Mouse (Mus musculus): ENCODE results near the gene Tbc1d16. TPM values are rescaled to one million over a fixed set of nuclear protein-coding genes. Genes with fewer than 3 reads are reported as not detected.

Gene Tbc1d16
- total RNA-seq, 2 experiments from 2014 or later: 57.7 to 67.8 TPM

DNA sequence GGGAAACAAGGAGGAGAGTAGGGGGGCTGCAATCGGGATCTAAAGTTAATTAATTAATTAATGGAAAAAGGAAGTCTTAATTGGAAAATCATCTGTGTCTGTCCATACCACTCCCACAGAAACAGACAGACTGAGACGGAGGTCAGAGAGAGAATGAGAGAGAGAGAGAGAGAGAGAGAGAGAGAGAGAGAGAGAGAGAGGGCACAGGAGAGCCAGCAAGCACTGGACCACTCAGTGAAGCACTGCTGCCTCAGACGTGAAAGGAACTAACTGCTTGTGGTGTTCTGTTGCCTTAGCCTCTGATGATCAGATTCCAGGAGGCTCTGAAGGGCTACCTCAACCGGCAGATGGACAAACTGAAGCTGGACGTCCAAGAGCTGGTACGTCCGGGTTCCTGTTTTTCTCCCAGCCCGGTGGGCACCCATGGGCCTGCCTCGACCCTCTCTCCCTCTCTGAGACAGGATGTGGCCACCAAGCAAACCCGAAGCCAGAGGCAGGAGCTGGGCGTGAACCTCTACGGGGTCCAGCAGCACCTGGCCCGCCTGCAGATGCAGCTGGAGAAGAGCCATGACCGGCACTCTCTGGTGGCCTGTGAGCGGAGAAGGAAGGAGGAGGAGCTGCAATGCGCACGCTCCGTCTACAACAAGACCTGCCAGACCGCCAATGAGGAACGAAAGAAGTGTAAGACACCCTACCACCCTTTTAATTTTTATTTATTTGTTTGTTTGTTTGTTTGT is 9.4 kb upstream of the Tbc1d16 start:
- intact Hi-C loops (cut with DNase I): no loop called here
- DNase-seq: peak; percentile 40 to 42

DNA sequence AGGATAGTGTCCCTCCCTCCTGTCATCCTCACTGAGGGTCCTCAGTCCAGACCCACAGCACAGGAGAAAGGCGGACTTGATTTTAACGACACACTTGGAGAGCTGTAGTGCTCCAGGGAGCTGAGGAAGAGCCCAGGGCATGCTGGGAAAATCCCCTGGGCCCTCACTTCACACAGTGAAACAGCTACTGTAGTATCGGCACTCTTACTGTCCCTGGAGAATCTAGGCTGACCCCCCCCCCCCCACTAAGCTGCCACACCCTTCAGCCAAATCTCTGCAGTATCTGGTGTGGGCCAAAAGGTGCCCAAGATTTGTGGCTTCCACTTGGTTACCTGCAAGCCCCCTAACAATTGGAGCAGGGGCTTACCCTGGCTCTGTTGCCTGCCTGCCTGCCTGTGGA is 8.7 kb upstream of the Tbc1d16 start:
- intact Hi-C loops (cut with DNase I): no loop called here
- no peak for DNase-seq

DNA sequence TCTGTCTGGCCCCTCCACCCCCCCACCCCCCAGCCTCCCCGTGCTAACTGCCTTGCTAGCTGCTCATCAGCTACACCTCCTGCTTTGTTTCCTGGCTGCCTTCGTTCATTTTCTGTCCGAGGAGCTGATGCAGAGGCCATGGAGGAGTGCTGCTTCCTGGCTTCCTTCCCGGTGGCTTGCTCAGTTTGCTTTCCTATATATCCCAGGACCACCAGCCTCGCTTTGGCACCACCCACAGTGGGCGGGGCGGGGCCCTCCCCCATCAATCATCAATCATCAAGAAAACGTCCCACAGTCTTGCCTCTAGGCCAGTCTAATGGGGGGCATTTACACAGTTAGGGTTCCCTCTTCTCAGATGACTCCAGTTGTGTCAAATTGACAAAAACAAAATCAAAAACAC is 8.1 kb upstream of the Tbc1d16 start:
- DNase-seq: no peak
- intact Hi-C loops (cut with DNase I): no loop called here

DNA sequence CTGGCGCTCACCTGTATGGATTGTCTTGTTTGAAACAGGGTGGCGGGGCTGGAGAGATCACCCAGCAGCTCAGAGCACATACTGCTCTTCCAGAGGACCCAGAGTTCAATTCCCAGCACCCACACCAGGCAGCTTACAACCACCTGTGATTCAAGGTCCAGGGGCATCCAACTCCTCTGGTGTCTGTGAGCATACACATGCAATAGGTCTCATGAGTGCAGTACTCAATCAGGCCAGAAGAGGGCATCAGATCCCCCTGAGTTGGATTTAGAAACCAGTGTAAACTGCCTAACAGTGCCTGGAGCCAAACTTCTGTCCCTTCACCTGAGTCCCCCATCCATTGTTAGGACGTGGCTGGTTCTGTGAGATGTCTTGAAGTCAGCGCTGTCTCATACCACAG is 7.3 kb upstream of the Tbc1d16 start:
- DNase-seq: peak; percentile 41 to 67
- intact Hi-C loops (cut with DNase I): no loop called here

DNA sequence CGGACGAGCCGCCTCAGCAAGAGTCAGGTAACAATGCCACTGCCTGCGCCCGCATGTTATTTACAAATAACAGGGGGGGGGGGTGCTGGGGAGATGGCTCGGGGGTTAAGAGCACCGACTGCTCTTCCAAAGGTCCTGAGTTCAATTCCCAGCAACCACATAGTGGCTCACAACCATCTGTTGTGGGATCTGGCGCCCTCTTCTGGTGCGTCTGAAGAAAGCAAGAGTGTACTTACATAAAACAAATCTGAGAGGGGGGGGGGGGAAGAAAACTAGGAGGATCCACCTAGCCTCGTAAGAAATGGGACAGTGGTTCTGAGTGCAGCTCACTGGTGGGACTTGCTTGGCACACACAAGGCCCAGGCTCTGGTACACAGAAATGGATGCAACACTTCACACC is 6.5 kb upstream of the Tbc1d16 start:
- intact Hi-C loops (cut with DNase I): no loop called here

DNA sequence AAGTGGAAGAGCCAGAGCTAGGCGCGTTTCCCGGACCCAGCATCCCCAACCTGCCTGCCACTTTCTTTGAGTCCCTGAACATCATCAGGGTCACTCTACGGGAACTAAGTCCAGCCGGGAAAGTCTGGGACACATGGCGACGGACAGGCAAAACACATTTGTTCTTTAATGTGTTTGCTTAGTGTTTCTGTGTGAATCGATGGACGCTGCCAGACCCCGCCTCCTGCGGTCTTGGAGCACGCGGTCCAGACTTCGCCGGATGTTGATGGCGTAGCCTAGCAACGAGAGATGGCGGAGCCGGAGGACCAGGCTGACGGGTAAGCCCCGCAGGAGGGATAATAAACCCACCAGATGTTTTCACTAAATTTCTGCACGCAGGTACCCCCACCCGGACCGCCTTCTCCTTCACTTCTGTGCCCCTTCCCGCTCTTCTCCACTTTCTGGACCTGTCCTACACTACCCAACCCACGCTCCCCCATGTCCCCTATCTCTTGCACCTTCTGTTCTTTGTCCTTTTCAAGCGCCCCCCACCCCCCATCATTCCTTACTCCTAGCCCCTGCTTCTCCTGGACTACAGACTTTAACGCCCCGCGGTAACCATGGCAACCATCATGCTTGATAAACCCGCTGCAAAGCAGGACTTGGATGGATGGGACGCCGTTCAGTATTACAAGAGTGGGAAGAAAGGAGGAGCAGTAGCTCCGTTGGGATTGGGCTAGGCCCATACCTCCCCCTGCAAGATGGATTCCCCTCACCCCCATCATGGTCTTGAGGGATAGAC is 737 bp upstream of the Tbc1d16 start:
- intact Hi-C loops (cut with DNase I): loop anchor here (2.0 kb wide), 1 partner anchor 22 kb away; no protein-coding TSS in a partner anchor
- peak; percentile 75 to 76 for DNase-seq

More for the DNA sequence above, 6.5 kb upstream of the Tbc1d16 start:
- no peak for DNase-seq

DNA sequence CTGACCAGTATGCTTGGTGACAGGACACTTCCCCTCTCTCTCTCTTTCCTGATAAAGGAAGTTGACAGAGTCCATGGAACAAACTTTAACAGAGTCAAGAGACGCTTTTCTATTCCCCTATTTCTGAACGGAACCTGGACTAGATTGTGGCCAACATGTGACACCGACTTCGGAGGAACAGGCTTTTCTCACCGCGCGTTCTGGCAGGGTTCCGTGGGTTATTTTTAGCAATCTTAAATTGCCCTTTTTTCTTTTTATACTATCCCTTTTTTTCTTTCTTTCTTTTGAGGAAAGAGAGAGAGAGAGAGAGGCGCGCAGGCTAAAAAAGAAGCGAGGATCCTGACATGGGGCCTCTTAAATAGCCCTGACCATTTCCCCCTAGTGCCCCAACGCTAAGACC is 708 bp downstream of the Tbc1d16 start:
- intact Hi-C loops (cut with DNase I): no loop called here
- peak in 1 of 2 experiments; percentile 42 for DNase-seq

DNA sequence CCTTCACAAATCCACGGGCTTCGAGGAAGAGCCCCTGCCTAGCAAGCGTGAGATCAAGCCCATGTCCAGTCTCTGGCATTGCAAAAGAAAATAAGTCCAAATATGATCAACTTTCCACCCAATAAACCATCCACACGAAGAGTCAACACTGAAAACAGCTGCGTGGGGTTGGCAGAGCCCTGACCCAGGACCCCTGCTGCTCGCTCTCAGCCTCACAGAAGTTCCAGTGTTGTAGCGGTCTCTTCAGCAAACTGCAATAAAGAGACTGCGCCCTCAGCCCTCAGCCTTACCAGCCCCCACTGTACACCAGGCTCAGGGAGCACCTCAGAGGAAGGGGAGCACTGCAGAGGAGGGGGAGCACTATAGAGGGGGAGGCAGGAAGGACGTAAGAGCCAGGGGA is 2.7 kb downstream of the Tbc1d16 start:
- intact Hi-C loops (cut with DNase I): no loop called here
- DNase-seq: no peak

DNA sequence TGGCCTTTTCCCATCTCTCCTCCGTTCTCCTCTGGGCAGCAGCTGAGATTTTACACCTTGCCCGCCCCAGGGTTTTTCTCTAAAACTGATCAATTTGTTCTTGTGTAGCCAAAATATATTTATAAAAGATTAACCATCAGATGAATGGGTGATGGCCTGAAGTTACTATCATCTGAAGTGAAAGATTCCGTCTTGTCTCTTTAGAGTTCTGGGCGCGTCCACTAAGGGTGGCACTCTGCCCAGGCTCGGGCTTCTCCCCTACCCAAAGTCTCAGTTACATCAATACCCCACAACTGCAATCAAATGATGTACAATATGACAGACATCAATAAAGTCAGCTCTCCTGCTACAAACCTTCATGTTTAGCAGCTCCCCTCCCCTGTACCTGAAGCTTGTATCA is 3.4 kb downstream of the Tbc1d16 start:
- DNase-seq: no peak
- intact Hi-C loops (cut with DNase I): no loop called here

DNA sequence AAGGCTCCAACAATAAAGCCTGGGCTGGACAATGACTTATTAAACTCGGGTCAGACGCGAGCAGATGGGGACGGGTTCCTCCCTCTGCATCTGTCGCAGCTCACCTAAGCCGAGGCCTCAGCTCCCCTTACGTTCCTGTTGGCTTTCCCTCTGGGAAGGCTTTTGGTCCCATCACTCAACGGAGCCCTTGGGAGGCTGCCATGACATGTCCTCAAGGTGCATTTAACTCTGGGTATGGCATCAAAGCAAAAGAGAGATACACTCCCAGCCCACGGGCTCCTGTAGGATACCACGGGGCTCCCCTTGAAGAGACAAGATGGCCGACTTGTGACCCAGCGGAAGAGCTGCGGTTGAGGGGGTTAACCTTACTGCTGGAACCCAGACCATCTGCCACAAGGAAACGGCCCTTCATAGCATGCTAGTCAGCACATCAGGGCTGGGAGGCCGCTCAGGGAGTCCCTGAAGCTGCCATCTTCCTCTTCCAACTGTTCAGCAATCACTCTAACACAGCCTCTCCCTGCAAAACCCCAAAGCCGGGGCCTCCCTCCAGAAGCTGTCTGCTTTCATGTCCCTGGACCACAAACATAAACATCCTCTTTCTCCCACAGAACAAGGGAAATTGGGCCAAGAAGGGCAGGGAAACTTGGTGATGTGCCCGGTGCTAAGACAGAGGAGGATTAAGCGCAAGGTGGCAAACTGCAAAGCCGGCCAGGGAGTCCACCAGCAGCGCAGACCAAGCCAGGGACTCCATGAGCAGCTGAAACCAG is 5.0 kb downstream of the Tbc1d16 start:
- intact Hi-C loops (cut with DNase I): no loop called here

DNA sequence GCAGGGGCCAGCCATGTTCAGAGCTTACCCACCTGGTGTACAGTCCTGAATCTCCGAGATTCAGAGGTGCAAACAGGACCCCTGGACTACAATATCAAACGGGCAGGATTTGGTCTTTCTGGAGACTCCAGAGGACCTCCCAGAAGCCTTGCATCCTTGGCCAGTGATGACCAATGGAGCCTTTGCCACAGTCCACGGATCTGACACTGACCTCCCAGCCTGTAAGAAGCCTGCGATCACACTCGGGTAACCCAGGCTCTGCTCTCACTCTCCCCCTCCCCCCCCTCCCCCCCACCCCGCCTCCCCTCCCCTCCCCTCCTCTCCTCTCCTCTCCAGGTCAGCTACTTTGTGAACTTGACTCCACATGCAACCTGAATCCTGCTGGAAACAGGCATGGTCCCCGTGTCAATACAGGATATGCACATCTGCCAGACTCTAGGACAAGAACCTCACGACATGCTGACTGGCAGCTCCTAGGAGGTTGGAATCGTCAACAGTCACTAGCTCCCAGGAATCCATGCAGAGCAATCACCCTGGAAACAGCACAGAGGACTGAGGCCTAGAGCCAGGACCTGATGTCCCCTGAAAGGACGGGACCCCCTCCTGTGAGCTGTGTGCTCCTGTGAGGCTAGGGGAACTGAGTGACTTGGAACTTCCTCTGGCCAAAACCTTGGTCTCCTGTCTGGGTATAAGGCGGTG is 6.3 kb downstream of the Tbc1d16 start:
- intact Hi-C loops (cut with DNase I): no loop called here
- no peak for DNase-seq

More for the DNA sequence above, 5.0 kb downstream of the Tbc1d16 start:
- DNase-seq: no peak

DNA sequence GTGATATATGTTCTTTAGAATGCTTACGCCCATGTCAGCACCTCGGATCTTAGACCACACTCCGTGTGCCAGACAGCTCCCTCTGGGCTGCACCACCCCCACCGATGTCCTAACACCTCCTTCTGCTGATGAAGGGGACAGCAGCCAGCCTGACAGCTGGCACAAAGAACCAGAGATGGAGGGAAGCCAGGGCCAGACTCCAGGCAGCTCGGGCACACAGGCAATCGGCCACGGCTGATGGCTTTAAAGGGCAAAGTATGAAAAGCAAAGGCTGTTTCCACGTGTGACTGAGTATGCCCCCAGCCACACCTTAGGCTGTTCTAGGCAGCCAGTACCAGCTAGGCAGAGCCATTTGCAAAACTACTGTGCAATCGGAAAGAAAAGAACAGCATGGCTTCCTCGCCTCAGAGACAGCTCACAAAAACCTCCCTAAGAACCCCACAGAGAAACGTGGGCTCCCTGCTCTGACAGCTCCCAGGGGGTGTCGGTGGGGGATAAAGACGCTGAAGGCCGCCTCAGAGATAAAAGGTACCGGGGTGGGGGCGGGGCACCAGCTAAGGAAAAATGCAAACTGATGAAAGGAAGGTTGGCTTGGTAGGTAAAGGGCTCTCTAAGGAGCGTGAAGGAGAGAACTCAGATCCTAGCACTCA is 8.4 kb downstream of the Tbc1d16 start:
- DNase-seq: peak; percentile 58 to 73

DNA sequence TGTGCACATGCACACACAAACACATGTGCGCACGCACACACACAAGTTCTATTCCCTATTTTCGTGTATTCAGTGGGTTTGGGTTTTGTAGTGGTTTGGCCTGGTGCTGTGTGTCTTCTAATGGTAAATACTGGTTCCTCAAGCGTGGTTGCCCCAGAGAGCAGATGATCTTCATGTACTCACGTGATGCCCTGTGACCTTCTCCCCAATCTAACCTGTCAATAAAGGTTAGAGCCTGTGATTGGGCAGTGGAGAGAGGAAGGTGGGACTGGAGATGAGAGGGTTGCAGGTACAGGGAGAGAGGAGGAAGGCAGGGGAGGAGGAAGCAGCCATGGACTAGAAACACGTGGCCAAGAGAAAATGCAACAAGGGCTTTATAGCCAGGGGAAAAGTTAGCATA is 10.4 kb downstream of the Tbc1d16 start:
- intact Hi-C loops (cut with DNase I): no loop called here
- no peak for DNase-seq

More for the DNA sequence above, 8.4 kb downstream of the Tbc1d16 start:
- intact Hi-C loops (cut with DNase I): no loop called here

DNA sequence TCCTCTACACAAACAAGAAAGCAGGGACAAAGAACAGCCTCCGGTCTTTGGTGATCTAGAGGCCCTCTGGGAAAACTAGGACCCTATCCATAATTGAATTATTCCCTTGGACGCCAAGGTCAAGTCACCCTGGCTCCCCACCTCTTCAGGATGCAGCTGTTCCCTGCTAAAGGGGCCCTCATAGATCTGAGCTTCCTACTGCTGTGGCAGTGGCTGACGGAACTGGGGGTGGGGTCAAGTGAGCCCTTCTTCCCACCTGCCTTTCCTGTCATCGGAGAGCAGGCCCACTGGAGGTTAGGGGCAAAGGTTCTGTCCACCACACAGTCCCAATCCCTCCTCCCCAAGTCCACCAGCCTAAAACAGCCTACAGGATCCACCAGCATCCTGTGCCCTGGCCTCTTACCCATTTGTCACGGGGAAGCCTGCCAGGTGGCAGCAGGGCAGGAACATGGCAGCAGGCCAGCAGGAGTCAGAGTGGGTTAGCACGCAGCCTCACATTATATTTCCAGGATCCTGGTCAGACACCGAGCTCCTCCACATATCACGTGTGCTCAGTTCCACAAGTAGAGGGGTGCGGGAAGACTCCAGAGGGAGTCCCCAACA is 12.3 kb downstream of the Tbc1d16 start:
- intact Hi-C loops (cut with DNase I): no loop called here
- DNase-seq: peak; percentile 70

DNA sequence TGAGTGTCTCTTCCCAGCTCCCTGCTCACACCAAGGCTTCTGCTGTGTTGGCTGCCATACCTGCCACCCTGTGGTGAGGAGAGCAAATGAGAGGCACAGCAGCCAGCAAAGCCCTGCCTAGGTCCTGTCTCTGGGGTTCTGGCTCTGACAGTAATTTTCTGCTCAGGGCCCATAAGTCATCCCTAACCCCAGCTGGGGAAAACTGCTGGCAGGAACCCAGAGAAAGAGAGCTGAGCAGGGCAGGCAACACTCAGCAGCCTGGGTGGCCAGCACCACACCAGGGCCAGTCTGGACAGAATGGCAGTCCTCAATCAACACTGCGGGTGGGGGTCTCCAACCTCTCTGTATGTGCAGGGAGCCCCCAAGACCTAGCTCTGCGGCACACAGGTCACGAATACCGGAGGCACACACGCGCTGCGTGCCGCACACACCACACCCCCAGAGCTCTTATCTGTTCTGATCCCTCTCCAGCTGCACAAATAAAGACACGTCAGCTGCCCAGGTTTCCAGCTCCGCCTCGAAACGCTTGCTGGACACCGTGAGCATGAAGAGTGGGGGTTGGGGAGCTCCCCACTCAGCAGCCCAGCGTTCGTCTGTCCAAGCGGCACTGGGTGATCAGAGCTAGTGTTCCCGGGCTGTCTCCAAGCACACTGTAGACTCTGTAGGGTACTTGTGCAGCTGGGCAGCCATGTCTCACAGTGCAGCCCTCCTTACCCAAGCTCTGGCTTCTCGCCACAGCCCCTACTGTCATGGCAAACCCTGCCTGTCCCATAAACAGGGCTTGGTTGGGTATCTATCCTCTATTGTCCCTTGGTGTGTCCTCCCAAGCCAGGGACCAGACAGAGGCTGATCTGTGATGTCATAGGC is 13.0 kb downstream of the Tbc1d16 start:
- intact Hi-C loops (cut with DNase I): no loop called here
- peak; percentile 58 to 70 for DNase-seq

DNA sequence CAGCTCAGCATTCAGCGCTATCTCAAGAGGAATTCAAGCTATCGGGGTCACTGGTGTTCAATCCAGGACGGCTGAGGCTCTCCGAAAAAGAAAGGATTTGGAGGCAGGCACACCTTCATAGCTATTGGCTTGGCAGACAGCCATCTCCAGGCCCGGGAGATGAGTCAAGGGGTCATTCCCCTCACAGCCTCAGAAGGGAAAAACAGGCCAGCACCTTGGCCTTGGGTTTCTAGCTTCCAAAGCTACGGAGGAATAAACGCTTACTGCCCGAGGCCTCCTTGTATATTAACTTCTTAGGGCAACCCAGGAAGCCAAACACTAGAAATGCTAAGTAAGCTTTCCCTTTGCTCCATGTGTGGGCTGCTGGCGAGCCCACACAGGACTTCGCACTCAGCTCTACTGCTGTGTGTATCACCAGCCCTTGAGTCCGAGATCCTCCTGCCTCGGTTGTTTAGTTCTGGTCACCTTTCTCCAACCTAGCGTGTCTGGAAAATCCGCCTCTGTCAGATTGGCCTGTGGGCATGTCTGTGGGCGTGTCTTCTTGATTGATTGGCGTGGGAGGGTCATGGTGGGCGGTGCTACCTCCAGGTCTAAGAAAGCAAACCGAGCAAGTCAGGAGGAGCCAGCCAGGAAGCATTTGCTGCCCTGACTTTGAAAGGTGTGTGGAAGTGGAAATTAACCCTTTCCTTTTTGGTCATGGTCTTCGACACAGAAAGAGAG is 15.0 kb downstream of the Tbc1d16 start:
- intact Hi-C loops (cut with DNase I): no loop called here
- no peak for DNase-seq

DNA sequence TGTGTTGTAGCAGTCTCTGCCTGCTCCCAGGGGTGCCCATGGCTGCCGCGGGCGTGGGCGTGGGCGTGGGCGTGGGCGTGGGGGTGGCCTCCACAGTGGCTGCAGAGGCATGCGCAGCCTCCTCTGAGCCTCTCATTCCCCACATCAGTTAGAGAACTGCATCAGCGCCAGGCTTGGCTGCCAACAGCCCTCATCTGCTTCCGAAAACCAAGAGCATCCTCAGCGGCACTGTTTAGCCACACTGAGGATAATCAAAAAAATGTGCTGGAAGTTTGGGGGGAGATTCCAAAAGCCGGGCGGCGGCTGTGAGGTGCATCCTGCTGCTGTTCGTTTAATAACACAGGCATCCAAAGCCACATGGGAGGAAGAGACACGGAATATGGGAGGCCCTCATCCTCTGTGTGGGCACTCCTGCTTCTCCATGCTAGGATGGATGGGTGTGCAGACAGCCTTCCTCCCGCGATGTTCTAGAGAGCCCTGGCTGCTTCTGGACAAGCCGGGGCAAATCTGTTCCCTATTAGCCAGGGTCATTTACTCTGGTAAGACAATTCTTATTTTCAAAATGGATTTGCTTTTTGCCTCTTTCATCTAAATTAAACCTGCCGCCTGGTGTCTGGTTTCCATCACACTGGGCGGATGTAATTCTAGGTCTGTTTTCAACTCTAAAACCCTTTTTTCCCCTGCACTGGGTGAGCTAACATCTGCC is 16.5 kb downstream of the Tbc1d16 start:
- no peak for DNase-seq
- intact Hi-C loops (cut with DNase I): no loop called here
